Mouse (Mus musculus) CH12.LX (cell line): Measurements from ENCODE around the gene Pde6b. TPM values are rescaled to one million over a fixed set of nuclear protein-coding genes. Genes with fewer than 3 reads are reported as not detected.
A peak's percentile ranks its signal among the peaks of the same experiment; 100 is the strongest.

Experiments used
- DNase-seq: peaks from one replicate; pipeline ENCODE4 v3.0.0-alpha.2; 2013; ENCODE audit errors: extremely low read depth
- H3K27ac ChIP-seq: 2 replicates; pipeline ENCODE4 v1.5.1; 2012; ENCODE audit warnings: low read depth, mild to moderate bottlenecking, control low read depth, moderate library complexity; ENCODE audit not compliant: insufficient read depth
- H3K27me3 ChIP-seq: replicated peaks from 2 replicates; pipeline ENCODE3; 2012; ENCODE audit warnings: inconsistent platforms
- H3K36me3 ChIP-seq, 2 experiments: replicated peaks in 1 of 2; 2 replicates each; pipeline versions ENCODE3 to v1.6.1; 2012; ENCODE audit warnings: inconsistent platforms in 1 of 2, low read length in 1 of 2, mild to moderate bottlenecking in 1 of 2, mixed read lengths in 1 of 2, moderate library complexity in 1 of 2; ENCODE audit not compliant: control insufficient read depth in 1 of 2, insufficient read depth in 1 of 2
- H3K4me1 ChIP-seq, 2 experiments: 2 replicates each; pipeline ENCODE4 v1.6.1; 2012; ENCODE audit warnings: inconsistent platforms in 1 of 2, moderate library complexity in 1 of 2; ENCODE audit not compliant: insufficient read depth in 2 of 2, control insufficient read depth in 1 of 2
- H3K4me2 ChIP-seq: 2 replicates; pipeline ENCODE4 v1.6.1; 2012; ENCODE audit warnings: low read depth, mild to moderate bottlenecking, control low read depth; ENCODE audit not compliant: poor library complexity, insufficient read depth, severe bottlenecking
- H3K4me3 ChIP-seq, 3 experiments: fragments of 150-350 bp in 1 of 3; sonication (generic) in 1 of 3; replicated peaks in 1 of 3; 2 replicates each; pipeline versions ENCODE3 to v1.5.1; 2011 to 2012; ENCODE audit warnings: low read depth in 2 of 3, low read length in 2 of 3, mild to moderate bottlenecking in 2 of 3, moderate library complexity in 2 of 3, control low read depth in 1 of 3, improper control_type of control experiment in 1 of 3, inconsistent platforms in 1 of 3, mixed read lengths in 1 of 3; ENCODE audit not compliant: poor library complexity in 1 of 3
- H3K79me2 ChIP-seq: replicated peaks from 2 replicates; pipeline ENCODE4 v1.6.1; 2012; ENCODE audit warnings: mild to moderate bottlenecking, moderate library complexity; ENCODE audit not compliant: control insufficient read depth, poor library complexity, insufficient read depth, severe bottlenecking; ENCODE audit errors: extremely low read depth
- H3K9ac ChIP-seq: 2 replicates; pipeline ENCODE4 v1.6.1; 2012; ENCODE audit warnings: low read depth, mild to moderate bottlenecking, control low read depth, moderate library complexity; ENCODE audit not compliant: insufficient read depth
- H3K9me3 ChIP-seq: replicated peaks from 2 replicates; pipeline ENCODE3; 2012; ENCODE audit warnings: low read length, inconsistent platforms, mixed read lengths
- CHD2 ChIP-seq: IDR thresholded peaks from 2 replicates; pipeline ENCODE4 v1.6.1; 2011; ENCODE audit warnings: low read length, improper control_type of control experiment
- CTCF ChIP-seq, 2 experiments: IDR thresholded peaks in 1 of 2; conservative IDR thresholded peaks in 1 of 2; 2 replicates each; pipeline ENCODE4 v1.5.1; 2011 to 2012; ENCODE audit warnings: low read depth in 2 of 2, low read length in 2 of 2, improper control_type of control experiment in 1 of 2, inconsistent platforms in 1 of 2, mild to moderate bottlenecking in 1 of 2, moderate library complexity in 1 of 2
- EP300 ChIP-seq: IDR thresholded peaks from 2 replicates; pipeline ENCODE4 v1.6.1; 2011; ENCODE audit warnings: low read length, improper control_type of control experiment
- IRF4 ChIP-seq: IDR thresholded peaks from 2 replicates; pipeline ENCODE4 v1.6.1; 2014; ENCODE audit warnings: low read depth, mild to moderate bottlenecking, inconsistent platforms, low read length, improper control_type of control experiment
- KAT2A ChIP-seq: IDR thresholded peaks from 2 replicates; pipeline ENCODE4 v1.6.1; 2012; ENCODE audit warnings: low read length, improper control_type of control experiment, inconsistent platforms; ENCODE audit not compliant: insufficient replicate concordance
- MAFK ChIP-seq: IDR thresholded peaks from 2 replicates; pipeline ENCODE4 v1.6.1; 2011; ENCODE audit warnings: low read length, improper control_type of control experiment; ENCODE audit not compliant: insufficient replicate concordance
- MAX ChIP-seq: IDR thresholded peaks from 2 replicates; pipeline ENCODE4 v1.6.1; 2011; ENCODE audit warnings: low read length, improper control_type of control experiment
- NELFE ChIP-seq: IDR thresholded peaks from 2 replicates; pipeline ENCODE4 v1.6.1; 2011; ENCODE audit warnings: low read depth, low read length, improper control_type of control experiment
- POLR2A ChIP-seq: IDR thresholded peaks from 2 replicates; pipeline ENCODE4 v1.6.1; 2011; ENCODE audit warnings: low read depth, mild to moderate bottlenecking, improper control_type of control experiment, low read length
- RAD21 ChIP-seq: IDR thresholded peaks from 2 replicates; pipeline ENCODE4 v1.6.1; 2011; ENCODE audit warnings: low read depth, mild to moderate bottlenecking, low read length, improper control_type of control experiment, moderate library complexity
- TBP ChIP-seq: conservative IDR thresholded peaks from 2 replicates; pipeline ENCODE4 v1.6.1; 2011; ENCODE audit warnings: low read depth, low read length, improper control_type of control experiment
- UBTF ChIP-seq: IDR thresholded peaks from 2 replicates; pipeline ENCODE4 v1.6.1; 2012; ENCODE audit warnings: low read depth, mild to moderate bottlenecking, inconsistent platforms, low read length, improper control_type of control experiment, moderate library complexity
- USF2 ChIP-seq: conservative IDR thresholded peaks from 2 replicates; pipeline ENCODE4 v1.6.1; 2011; ENCODE audit warnings: low read depth, low read length, improper control_type of control experiment
- ZC3H11A ChIP-seq: IDR thresholded peaks from 2 replicates; pipeline ENCODE4 v1.6.1; 2012; ENCODE audit warnings: low read depth, mild to moderate bottlenecking, inconsistent platforms, low read length, improper control_type of control experiment
- ZKSCAN1 ChIP-seq: IDR thresholded peaks from 2 replicates; pipeline ENCODE4 v1.6.1; 2012; ENCODE audit warnings: low read depth, inconsistent platforms, low read length, improper control_type of control experiment, borderline replicate concordance
- dilution Hi-C: fragments of 300-500 bp; cut with MboI; formaldehyde crosslinking; loops from 2 replicates; pipeline ENCODE4 v1.14.3; 2020; ENCODE audit warnings: low sequenced_read_pairs; ENCODE audit not compliant: extremely low pct_unique_long_range_greater_than_20kb, extremely low pct_ligation_motif_present
- in situ Hi-C: fragments of 300-500 bp; cut with MboI; formaldehyde crosslinking; loops from 3 replicates; pipeline ENCODE4 v1.14.3; 2019; ENCODE audit warnings: low sequenced_read_pairs, low pct_ligation_motif_present, low pct_unique_long_range_greater_than_20kb, mixed read lengths
- polyA plus RNA-seq: library from polyadenylated mRNA; unstranded; fragments of >175 nt; gene quantifications from 2 replicates; pipeline ENCODE4 v1.2.1, GENCODE M21; 2012; ENCODE audit warnings: low read depth; ENCODE audit not compliant: insufficient read length
- total RNA-seq, 2 experiments: library from RNA; depleted of rRNA; stranded (reverse); fragments of 300-350 nt in 1 of 2; fragments of >200 nt in 1 of 2; gene quantifications; 2 replicates each; pipeline ENCODE4 v1.2.3; 2012 to 2014

The Pde6b gene
- total and polyA plus RNA-seq, 3 experiments: 0.11 TPM; not detected in 2

DNA sequence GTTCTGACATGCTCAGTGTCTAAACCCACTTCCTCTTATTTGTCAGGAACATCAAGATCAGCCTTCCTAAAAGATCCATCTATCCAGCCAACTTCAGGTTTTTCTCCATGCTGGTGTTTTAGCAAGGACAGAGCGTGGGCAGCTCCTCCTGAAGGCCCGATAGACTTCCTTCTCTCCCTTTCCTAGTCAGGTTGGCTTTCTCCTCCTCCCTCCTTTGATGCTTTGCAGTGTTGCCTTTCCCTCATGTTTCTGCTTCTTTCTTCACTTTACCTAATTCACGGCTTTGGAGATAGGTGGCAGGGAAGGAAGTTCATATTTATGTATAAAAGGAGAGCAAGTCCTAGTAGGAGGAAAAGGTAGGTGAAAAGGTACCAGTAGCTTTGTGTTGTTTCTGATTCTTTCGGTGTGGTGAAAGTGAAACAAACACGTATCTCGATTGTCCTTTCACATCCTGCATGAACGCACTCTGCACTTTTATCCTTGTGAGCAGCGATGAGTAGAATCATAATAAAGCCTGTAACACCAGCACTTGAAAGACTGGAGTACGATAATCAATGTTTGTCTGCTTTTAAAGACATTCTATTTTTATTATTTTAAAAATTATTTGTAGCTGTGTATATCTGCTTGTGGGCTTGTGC, 38.6 kb upstream of the Pde6b start:
- H3K27ac ChIP-seq: no peak overlapping the region
- peak overlapping the region; percentile 7; the same call in 1 of the 2 replicates for H3K9ac ChIP-seq
- peaks cover 25 to 54% of the 10 kb centered on the region in 2 experiments for H3K36me3 ChIP-seq
- DNase-seq: no peak
- no peaks in the 10 kb centered on the region for H3K79me2 ChIP-seq
- no peaks in the 10 kb centered on the region for H3K27me3 ChIP-seq
- H3K4me2 ChIP-seq: peak overlapping the region; percentile 32; the same call in 1 of the 2 replicates
- dilution Hi-C loops: no loop called here
- TF ChIP-seq NELFE (no peak), EP300 (no peak), MAX (no peak), IRF4 (no peak)
- no peaks in the 10 kb centered on the region for H3K9me3 ChIP-seq
- no peak overlapping the region for H3K4me3 ChIP-seq
- no peaks in the 10 kb centered on the region for H3K4me1 ChIP-seq
- in situ Hi-C loops: no loop called here

DNA sequence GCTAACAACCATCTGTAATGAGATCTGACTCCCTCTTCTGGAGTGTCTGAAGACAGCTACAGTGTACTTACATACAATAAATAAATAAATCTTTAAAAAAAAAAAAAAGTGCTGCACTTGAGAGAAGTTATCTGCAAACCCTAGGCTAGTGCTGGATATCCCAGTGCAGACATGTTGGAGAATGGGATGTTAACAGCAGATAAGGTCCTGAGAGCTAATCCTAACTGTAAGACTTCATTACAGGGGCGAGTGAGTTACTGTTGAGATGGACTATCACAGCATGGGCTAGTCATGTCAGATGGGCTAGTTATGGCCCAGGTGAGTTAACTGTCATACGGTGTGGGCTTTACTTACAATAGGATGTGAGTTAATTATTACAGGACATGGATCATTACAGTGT, 34.1 kb upstream of the Pde6b start:
- H3K27me3 ChIP-seq: no peaks in the 10 kb centered on the region
- no peaks in the 10 kb centered on the region for H3K79me2 ChIP-seq
- TF ChIP-seq RAD21 (no peak), CTCF (conservative IDR thresholded peaks at IDR 0.05 in 1 of 2, IDR thresholded peaks at IDR 0.05 in 1 of 2; ENCODE audit: low read depth in 2 of 2, low read length in 2 of 2) (no peak), KAT2A (no peak), EP300 (no peak), IRF4 (no peak), MAFK (no peak), TBP (no peak), CHD2 (no peak), UBTF (no peak), ZC3H11A (no peak), USF2 (no peak), ZKSCAN1 (no peak), POLR2A (no peak)
- H3K4me1 ChIP-seq: no peaks in the 10 kb centered on the region
- peaks cover 3% of the 10 kb centered on the region for H3K9me3 ChIP-seq
- DNase-seq: no peak
- H3K4me2 ChIP-seq: no peak overlapping the region
- dilution Hi-C loops (no loop called here), in situ Hi-C loops (no loop called here)
- H3K27ac ChIP-seq: no peak overlapping the region
- no peak overlapping the region for H3K9ac ChIP-seq
- H3K36me3 ChIP-seq: peaks cover 0 to 22% of the 10 kb centered on the region in 2 experiments
- H3K4me3 ChIP-seq: no peak overlapping the region
